Mouse (Mus musculus): ENCODE data around the gene Sis.

Sis gene

DNA sequence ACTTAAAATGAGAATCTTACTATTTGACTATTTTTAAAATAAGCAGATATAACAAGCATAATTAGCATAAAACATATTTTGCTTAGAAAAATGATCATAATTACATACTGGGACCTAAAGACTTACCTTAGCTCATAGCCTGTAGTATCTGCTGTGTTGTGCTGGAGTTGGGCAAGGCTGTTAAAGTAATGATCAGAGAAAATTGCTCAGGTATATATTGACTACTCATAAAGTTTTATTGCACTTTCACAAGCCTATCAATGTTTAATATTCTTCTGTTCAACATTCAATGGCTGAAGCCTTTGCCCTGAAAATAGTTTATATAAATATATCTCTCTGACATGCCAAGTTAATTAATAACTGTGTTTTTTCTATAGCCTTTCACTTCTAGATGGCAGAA is at the start of gene Sis:
TSS of gene Sis (minus strand) at position 189 of the 400 bp plus-strand sequence.
- no peak for DNase-seq (ENCODE audit: low read depth, low spot score)

DNA sequence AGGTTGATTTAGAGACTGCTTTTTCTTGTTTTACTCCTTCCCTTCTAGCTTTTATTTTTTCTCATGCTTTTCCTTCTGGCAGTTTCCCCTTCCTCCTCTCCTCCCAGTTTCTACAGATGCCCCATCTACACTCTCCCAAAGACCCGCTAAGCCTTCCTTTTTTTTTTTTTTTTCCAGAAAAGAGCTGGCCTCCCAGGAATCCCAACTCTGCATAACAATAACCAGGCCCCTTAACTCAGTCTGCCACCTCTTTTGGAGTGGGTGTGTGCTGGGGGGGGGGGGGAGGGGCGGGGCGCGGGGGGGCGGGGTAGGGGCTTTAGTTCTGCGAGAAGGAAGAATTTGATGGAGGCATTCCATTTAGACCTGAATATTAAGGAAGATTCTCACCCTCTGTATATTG is 38.4 kb upstream of the Sis start:
- DNase-seq (ENCODE audit: low read depth, low spot score), result no peak

GRCm38 (mm10) chr3:73002933-73003696 is 35.5 kb upstream of the Sis start:
- DNase-seq (ENCODE audit: low read depth, low spot score), result no peak

GRCm38 (mm10) chr3:72997517-72997916 is 29.9 kb upstream of the Sis start:
- DNase-seq (ENCODE audit: low read depth, low spot score), result no peak

GRCm38 (mm10) chr3:72990992-72991391 is 23.3 kb upstream of the Sis start:
- DNase-seq (ENCODE audit: low read depth, low spot score), result no peak

- no peak for DNase-seq (ENCODE audit: low read depth, low spot score)
These were observed 8.9 kb upstream of the Sis start for GRCm38 (mm10) chr3:72976602-72977001.

GRCm38 (mm10) chr3:72918919-72919526 is 48.6 kb downstream of the Sis start:
- no peak for DNase-seq (ENCODE audit: low read depth, low spot score)

DNA sequence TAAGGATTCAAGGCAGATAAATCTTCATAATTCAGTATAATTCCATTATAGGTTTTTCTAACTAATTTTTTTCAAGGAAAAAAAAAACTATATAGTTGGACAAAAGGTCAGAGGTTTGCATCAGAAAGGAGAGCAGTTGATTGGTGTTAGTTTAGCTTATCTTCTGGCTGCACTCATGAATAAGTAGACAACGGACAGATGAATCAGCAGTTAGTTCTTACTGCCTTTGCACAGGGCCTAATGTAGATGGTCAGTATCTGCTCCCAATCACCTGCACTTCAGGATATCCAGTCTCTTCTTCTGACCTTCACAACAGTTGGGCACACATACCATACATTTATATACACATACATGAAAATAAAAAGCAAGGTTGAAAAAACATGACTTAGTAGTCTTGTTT is 85.2 kb downstream of the Sis start:
- DNase-seq (ENCODE audit: low read depth, low spot score), result no peak

DNA sequence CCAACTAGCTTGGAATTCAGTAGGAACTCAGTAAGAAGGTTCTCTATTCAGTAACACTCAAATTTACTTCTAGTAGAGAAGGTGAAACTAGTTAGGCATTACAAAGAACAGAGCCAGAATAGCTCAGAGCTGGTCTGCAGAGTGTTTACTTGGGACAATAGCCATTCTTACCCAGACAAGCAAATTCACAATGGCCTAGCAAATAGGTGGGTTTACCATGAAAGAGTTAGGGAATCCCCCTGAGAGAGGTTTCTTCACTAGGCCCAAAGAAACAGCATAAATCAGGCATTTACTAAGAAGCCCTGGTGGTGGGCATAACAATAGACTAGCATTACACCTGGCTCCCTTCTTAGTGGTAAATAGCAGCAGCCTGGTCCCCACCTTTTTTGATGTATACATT is 99.5 kb downstream of the Sis start:
- no peak for DNase-seq (ENCODE audit: low read depth, low spot score)

DNA sequence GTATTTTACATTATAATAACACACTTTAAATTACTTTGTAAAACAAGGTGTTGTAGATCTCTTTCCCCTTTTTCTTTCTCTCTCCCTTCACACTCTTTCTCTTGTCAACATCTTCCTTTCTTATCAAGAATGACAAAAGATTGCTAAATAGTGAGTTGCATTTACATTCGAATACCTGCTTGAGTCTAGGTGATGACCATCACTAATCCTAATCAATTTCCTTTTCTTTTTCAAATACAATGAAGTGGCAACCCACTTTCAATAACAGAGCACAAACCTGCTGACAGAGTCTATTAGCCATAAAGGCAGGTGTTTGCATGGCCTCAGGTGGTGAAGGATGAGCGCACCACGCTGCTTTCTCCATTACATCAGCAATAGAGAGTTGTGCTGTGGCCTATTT is 108.9 kb downstream of the Sis start:
- DNase-seq (ENCODE audit: low read depth, low spot score), result no peak

DNA sequence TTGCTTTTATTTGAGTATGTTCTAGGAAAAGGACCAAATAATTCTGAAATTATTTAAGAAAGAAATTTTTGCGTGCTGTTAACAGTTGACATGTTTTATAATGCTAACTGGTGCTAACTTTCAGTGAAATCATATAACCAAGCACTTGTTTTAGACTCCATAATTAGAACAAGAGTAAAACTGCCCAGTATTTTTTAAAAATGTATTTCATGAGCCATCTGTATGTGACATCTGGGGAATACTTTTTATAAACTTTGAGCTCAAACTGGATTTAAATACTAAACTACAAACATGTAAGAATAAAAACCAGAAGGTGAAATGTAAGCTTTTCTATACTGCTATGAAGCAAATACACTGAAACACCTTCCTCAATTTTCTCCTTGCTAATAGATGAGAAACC is 112.3 kb downstream of the Sis start:
- DNase-seq (ENCODE audit: low read depth, low spot score), result no peak

DNA sequence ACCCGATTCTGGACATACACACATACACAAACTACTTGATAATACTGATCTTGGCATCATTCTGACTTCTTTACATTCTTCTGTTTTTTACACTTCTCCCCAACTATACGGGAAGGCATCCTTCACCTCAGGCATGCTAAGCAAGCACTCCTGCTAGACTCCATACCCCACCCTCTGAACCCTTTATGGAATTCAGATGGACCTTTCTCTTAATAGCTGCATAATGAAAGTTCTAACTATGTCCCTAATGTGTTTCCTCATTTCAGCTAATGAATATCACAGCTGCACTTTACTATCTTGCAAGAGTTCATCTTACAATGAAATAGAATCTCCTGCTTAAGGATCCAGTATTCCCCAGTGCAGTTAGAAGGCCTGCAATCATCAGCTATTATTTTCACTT is 127.0 kb downstream of the Sis start:
- DNase-seq (ENCODE audit: low read depth, low spot score), result no peak

Measured in 3T3-L1 (cell line).